Mouse (Mus musculus): ENCODE measurements around the gene Snrnp70. TPM values are rescaled to one million over a fixed set of nuclear protein-coding genes. Genes with fewer than 3 reads are reported as not detected.

Gene Snrnp70
- total RNA-seq, 2 experiments from 2014 or later, result 379 to 450 TPM

DNA sequence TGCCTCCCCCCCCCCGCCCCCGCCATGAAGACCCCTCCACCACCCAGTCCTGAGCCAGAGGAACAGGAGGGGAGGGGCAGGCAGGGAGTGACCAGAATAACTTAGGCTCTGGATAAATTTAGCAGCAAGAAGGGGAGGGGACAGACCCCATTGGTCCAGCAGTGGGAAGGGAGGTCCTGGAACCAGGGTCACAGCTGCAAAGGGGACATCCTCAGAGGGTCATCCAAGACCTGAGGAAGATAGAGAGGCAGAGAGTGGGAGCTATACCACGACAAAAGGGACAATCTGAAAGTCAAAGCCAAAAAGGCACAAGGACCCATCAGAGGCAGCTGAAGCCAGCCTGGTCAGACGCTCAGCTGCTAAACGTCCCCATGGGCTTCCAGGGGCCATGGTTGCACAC lies 60.5 kb downstream of the Snrnp70 start, which contains the start of gene Hrc:
Gene Hrc (plus strand): TSS at position 235 of the 400 bp plus-strand sequence.
- no peak for DNase-seq

DNA sequence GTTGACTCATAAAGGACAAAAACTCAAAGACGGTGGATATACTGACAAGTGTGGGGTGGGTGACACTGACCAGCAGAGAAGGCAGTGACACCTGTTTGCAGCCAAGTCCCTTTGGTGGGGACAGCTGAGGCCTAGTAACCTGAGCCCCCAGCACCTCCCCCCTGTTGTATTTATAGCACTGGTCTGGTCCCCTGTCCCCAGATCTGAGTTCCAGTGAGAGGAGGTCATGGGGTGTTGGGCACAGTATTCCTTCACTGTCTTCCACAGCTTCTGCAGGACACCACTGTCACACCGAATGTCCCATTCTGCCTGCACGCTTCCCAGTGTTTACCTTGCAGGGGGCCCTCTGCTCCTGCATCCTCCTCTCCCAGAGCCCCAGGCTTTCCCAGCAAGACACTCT lies 60.9 kb downstream of the Snrnp70 start:
- no peak for DNase-seq

GRCm38 (mm10) chr7:45333431-45333982 lies 62.0 kb downstream of the Snrnp70 start, which contains the start of gene Trpm4:
Gene Trpm4 (minus strand): TSS chr7:45333780.
- peak; percentile 66 to 75 for DNase-seq

- DNase-seq, result no peak
Observed at GRCm38 (mm10) chr7:45332685-45333425, 62.7 kb downstream of the Snrnp70 start.

DNA sequence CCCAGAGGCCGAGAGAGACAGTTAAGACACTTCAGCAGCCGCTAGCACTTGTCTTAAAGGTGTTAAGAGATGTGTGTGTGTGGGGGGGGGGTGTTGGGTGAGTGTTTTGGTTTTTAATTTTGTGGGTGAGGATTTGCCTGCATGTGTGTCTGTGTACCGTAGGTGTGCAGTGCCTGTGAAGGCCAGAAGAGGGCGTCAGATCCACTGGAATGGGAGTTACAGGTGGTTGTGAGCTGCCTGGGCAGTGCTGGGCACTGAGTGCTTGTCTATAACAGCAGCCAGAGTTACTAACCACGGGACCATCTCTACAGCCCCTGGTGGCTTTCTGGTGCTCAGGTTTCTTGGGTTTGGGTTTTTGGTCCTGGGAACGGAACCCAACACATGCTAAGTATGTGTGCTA lies 64.0 kb downstream of the Snrnp70 start:
- DNase-seq, result no peak

- DNase-seq, result no peak
Observed at GRCm38 (mm10) chr7:45328841-45329475, 66.6 kb downstream of the Snrnp70 start.

Other genes with a start within 250 kb of the Snrnp70 start
- 10 to 100 TPM; 44.5 to 46.8 TPM for gene Pih1d1, start 241.4 kb downstream of the Snrnp70 start, total RNA-seq (2021)
- 10 to 100 TPM; 10.5 to 18.0 TPM for gene Aldh16a1, start 241.2 kb downstream of the Snrnp70 start, total RNA-seq (2021)
- gene Slc17a7, start 231.8 kb downstream of the Snrnp70 start, total RNA-seq (2021), result 1,000 to 10,000 TPM; 1,360 to 1,418 TPM
- gene Gfy, start 216.2 kb downstream of the Snrnp70 start, total RNA-seq (2021), result under 1 TPM; 0.17 to 0.28 TPM
- not detected for gene Pth2, start 214.7 kb downstream of the Snrnp70 start, total RNA-seq (2021)
- 1 to 10 TPM; 2.0 to 3.3 TPM for gene Ccdc155, start 190.8 kb downstream of the Snrnp70 start, total RNA-seq (2021)
- 1 to 10 TPM; 1.4 to 2.3 TPM for gene Dkkl1, start 183.6 kb downstream of the Snrnp70 start, total RNA-seq (2021)
- gene Tead2, start 180.0 kb downstream of the Snrnp70 start, total RNA-seq (2021), result 1 to 10 TPM; 2.6 to 7.8 TPM
- gene Cd37, start 156.6 kb downstream of the Snrnp70 start, total RNA-seq (2021), result 1 to 10 TPM; 1.9 to 4.8 TPM
- gene Slc6a16, start 154.7 kb downstream of the Snrnp70 start, total RNA-seq (2021), result 1 to 10 TPM; 2.0 to 2.8 TPM
- not detected for gene Slc6a21, start 118.2 kb downstream of the Snrnp70 start, total RNA-seq (2021)
- 10 to 100 TPM; 12.9 to 14.8 TPM for gene Trpm4, start 62.0 kb downstream of the Snrnp70 start, total RNA-seq (2021)
- under 1 TPM; 0.20 to 0.46 TPM for gene Hrc, start 60.5 kb downstream of the Snrnp70 start, total RNA-seq (2021)
- gene Ppfia3, start 28.7 kb downstream of the Snrnp70 start, total RNA-seq (2021), result 100 to 1,000 TPM; 126 to 128 TPM
- 100 to 1,000 TPM; 133 to 154 TPM for gene Lin7b, start 25.2 kb downstream of the Snrnp70 start, total RNA-seq (2021)
- gene Kcna7, start 9.9 kb upstream of the Snrnp70 start, total RNA-seq (2021), result not detected
- under 1 TPM; 0.17 to 0.18 TPM for gene Ntf5, start 18.0 kb upstream of the Snrnp70 start, total RNA-seq (2021)
- gene Lhb, start 25.1 kb upstream of the Snrnp70 start, total RNA-seq (2021), result not detected
- gene Gys1, start 39.1 kb upstream of the Snrnp70 start, total RNA-seq (2021), result 10 to 100 TPM; 14.5 to 18.6 TPM
- 10 to 100 TPM; 33.0 to 39.9 TPM for gene Ruvbl2, start 42.4 kb upstream of the Snrnp70 start, total RNA-seq (2021)
- 100 to 1,000 TPM; 187 to 197 TPM for gene Ftl1, start 64.1 kb upstream of the Snrnp70 start, total RNA-seq (2021)
- 10 to 100 TPM; 73.5 to 80.8 TPM for gene Bax, start 71.2 kb upstream of the Snrnp70 start, total RNA-seq (2021)
- gene Tulp2, start 86.1 kb upstream of the Snrnp70 start, total RNA-seq (2021), result not detected
- 1 to 10 TPM in 1 of 2 experiments, not detected in 1; 2.5 TPM for gene Gm45808, start 91.1 kb upstream of the Snrnp70 start, total RNA-seq (2021)
- gene Dhdh, start 93.1 kb upstream of the Snrnp70 start, total RNA-seq (2021), result 1 to 10 TPM; 3.1 to 3.9 TPM
- 10 to 100 TPM; 94.0 to 98.0 TPM for gene Nucb1, start 114.7 kb upstream of the Snrnp70 start, total RNA-seq (2021)
- gene Ppp1r15a, start 130.5 kb upstream of the Snrnp70 start, total RNA-seq (2021), result 10 to 100 TPM; 17.4 to 20.0 TPM
- under 1 TPM; 0.77 to 0.86 TPM for gene Plekha4, start 130.6 kb upstream of the Snrnp70 start, total RNA-seq (2021)
- gene Hsd17b14, start 159.2 kb upstream of the Snrnp70 start, total RNA-seq (2021), result under 1 TPM in 1 of 2 experiments, not detected in 1; 0.28 TPM
- gene Bcat2, start 174.4 kb upstream of the Snrnp70 start, total RNA-seq (2021), result 10 to 100 TPM; 23.5 to 29.9 TPM
- gene Fgf21, start 219.7 kb upstream of the Snrnp70 start, total RNA-seq (2021), result not detected
- gene Fut1, start 221.5 kb upstream of the Snrnp70 start, total RNA-seq (2021), result not detected
- not detected for gene Izumo1, start 226.1 kb upstream of the Snrnp70 start, total RNA-seq (2021)
- 1 to 10 TPM; 6.1 to 6.6 TPM for gene Rasip1, start 231.7 kb upstream of the Snrnp70 start, total RNA-seq (2021)
- gene Mamstr, start 244.2 kb upstream of the Snrnp70 start, total RNA-seq (2021), result 1 to 10 TPM; 2.3 to 2.8 TPM

Data from layer of hippocampus, postnatal 36 days (tissue).